Mouse (Mus musculus) cerebellum, postnatal 10 days (tissue): ENCODE data around the gene Sh3gl1.

Source experiments
- DNase-seq, 2 experiments: peaks; one replicate each; pipeline ENCODE4 v3.0.0; 2021; ENCODE audit warnings: mixed read lengths in 2 of 2

The Sh3gl1 gene

DNA sequence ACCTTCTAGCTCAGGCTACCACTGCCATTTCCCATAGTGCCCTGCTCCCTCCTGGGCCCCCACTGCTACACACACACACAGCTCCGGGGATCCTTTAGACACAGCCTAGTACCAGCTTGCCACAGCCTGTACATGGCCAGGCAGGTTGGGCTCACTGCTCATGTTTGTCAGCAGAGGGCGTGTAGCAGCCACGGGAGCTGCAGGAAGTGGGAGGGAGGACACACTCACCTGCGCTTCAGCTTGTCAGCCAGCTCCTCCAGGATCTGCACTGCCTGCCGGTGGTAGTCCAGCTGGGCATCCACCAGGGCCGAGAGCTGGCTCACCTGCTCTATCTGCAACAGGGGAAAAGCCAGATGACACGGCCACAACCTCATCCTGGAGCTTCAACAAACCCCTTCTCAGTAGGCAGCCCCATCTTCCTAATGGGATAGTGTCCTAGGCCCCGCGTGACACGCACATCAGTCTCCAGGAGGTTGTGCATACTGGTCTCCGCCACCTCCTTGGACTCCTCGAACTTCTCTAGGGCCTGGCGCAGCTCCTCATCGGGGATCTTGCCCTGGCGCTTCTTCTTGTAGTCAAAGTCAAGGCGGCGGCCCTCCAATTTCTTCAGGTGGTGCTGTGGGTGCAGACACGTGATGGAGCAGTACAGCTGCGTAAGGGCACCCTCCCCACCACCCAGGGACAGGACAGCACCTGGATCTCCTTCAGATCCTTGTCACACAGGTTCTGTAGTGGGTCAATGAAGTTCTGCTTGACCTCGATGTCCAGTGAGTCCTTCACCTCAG lies 17.9 kb downstream of the Sh3gl1 start:
- DNase-seq, result peak; percentile 86 to 88

DNA sequence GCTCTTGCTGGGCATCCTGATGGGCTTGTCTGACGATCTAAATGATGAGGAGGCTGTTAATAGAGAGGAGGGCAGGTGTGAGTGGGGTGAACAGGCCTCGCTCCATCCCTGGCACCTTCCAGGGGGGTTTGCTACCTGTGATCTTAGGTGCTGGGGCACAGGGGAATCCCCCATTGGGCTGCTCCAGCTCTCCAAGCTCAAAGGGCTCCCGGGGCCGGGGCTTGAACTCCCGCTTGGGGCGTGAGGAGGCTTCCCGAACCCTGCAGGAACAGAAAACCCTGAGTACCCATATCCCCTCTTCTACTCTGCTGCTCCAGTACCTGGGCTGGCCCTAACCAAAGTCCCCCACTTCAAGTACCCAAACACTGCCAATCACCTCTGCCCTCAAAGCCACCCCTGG lies 18.6 kb downstream of the Sh3gl1 start:
- DNase-seq, result peak in 1 of 2 experiments; percentile 33

DNA sequence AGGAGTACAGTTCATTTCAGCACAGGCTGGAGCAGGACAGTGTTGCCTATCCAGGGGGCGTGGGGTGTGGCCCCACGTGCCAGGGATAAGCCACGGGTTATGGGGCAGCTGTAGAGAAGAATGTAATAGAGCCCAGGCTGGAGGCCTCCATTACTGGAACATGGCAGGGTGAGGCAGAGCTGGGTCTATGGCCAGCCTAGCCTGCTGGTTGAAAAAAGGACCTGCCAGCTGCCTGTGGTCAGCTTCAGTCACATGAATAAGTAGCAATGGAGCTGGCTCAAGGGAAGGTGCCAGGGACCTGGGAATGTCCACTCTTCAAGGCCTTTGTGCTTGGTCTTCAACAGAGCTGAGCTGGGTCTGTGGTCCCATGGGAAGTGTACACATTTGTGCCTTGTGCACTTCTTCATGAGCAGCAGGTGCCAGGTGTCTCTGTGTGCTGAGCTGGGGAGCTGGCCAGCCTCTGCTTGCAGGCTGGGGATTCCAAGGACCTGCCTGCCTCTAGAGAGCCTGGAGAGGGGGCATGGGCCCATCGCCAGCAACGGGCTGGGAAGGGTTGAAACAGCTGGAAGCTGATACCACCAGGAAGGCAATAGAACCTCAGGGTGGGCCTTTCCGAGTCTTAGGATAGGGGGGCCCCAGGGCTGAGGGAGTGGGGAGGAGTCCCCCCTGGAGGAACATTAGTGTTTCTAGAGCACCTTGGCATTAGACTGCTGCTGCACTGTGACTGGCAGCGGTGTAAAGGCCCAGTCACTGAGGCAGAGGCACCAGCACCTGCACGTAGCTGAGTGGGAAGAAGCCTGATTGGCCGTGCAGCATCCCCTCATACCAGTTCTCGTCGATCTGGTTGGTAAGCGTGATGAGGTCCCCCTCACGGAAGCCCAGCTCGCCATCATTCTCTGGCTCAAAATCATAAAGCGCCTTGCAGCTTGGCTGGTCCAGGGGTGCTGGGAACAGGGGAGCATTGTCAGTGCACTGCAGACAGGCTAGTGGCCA lies 19.3 kb downstream of the Sh3gl1 start:
- DNase-seq, result peak; percentile 59 to 62

DNA sequence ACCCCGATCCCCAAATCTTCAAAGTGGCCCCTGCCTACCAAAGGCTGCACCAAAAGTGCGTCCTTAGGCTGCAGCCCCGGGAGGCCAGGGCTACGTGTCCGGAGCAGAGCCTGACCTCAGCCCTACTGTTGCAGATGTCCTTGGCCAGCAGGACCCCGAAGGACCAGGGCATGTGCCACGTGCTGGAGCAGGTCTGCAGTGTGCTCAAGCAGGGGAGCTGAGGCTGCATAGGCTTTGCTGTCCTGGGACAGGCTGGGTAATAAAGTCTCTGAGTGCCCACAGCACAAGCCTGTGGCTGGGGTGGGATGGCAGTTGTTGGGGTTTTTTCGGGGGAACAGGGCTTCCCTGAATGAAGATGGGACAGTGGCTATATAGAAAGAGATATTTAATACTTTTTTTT lies 20.1 kb downstream of the Sh3gl1 start:
- DNase-seq, result peak in 1 of 2 experiments; percentile 16

DNA sequence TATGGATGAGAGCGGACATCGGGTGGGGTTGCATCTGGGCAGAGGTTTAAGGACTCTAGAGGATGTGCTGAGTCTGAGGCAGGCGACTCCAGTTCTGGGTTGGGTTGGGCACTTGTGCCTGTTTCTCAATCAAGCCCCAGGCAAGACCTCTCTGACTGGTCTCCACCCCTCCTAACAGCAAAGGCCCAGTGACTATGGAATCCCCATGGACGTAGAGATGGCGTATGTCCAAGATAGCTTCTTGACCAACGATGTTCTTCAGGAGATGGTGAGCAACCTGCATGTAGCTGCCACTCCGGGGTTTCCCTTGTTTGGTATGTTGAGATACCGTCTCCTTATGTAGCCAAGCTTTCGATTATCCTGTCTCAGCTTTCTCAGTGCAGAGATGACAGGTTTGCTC lies 21.1 kb downstream of the Sh3gl1 start:
- DNase-seq, result peak in 1 of 2 experiments; percentile 22

DNA sequence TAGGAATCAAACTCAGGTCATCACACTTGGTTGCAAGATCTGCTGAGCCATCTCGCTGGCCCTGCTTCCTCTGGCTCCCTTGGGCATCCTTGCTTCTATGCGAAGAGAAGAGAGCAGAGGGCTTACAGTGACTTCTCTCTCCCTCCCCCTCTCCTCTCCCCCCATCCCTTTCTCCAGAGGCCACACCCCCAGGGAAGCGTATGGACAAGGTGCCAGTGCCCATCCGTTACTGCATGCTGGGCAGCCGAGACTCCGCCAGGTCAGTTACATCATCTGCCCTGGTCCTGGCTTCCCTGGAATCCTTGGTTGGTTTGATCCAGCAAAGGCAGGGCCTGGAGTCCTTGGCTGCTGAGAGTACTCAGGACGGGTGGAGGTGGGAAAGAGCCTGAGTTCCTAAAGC lies 25.0 kb downstream of the Sh3gl1 start:
- DNase-seq, result peak; percentile 28 to 35

DNA sequence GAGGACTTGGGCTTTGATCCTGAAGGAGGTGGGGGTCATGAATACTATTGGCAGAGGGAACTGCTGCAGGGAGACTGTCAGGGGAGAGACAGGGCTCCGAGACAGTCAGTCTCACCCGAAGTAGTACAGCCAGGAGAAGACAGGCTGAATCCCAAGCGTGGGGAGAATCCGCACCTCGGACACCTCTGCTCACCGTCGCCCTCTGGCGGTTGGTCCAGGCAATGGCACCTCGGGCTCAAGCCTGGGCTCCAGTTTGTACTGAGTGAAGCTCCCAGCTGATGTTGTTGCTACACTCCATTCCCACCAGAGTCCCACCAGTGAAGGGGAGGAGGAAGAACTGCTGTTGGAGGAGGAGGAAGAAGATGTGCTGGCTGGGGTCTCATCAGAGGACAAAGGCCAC lies 25.8 kb downstream of the Sh3gl1 start:
- peak; percentile 90 to 94 for DNase-seq

DNA sequence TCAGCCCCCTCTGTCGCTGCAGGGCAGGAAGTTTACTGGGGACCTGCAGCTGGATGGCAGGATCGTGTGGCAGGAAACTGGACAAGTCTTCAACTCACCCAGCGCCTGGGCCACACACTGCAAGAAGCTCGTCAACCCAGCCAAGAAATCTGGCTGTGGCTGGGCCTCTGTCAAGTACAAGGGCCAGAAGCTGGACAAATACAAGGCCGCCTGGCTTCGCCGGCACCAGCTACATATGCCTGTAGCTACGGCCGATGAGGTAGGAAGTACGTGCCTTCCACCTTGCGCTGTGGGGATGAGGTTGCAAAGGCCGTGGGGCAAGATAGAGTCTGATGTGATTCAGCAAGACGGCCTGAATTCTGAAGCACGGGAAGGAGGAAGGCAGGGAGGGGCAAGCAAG lies 26.2 kb downstream of the Sh3gl1 start:
- DNase-seq, result peak; percentile 36 to 41

DNA sequence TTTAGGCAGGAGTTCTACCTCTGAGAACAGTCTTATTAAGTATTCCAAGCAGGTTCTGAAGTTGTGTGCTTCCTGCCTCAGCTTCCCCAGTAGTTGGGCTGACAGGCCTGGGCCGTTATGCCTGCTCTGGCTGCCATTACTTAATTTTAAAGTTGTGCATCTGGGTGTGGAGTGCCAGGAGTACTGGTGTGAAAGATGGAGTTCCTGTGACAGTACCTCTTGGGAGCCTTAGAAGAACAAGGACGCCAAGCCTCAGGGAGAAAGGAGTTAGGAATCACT lies 26.5 kb downstream of the Sh3gl1 start:
- DNase-seq, result no peak

DNA sequence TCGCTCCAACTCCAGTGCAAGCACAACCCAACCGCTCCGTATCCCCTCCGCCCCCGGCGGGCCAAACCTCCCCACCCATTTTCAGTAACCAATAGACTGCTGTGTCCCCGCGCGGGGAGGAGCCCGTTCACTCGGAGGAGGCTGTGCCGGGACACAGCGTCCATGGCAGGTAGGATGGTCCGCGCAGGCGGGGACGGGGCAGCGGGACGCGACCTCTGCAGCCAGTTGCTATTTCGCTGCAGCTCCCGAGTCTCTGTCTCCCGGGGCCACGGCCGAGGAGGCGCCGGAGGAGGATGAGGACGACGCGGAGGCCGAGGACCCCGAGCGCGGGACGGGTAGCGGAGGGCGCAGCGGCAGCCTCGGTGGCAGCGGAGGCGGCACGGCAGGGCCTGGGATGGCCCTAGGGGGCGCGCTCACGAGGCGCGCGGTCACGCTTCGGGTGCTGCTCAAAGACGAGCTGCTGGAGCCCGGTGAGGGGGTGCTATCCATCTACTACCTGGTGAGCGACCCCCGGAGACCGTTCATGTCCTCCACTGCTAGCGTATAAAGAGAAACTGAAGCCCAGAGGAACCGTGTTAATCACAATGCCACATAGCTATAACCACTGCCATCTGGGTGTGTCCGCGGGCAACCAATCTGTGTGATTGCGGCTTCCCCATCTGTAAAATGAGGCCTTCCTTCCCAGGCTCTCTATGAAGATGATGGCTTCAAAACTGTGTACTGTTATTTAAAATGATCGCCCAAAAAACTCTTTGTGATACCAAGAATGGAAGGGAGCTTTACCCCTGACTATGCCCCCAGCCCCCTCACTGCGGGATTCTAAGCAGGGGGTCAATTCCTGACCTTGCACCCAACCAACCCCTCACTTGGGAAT lies 27.1 kb downstream of the Sh3gl1 start:
- peak; percentile 94 to 97 for DNase-seq

DNA sequence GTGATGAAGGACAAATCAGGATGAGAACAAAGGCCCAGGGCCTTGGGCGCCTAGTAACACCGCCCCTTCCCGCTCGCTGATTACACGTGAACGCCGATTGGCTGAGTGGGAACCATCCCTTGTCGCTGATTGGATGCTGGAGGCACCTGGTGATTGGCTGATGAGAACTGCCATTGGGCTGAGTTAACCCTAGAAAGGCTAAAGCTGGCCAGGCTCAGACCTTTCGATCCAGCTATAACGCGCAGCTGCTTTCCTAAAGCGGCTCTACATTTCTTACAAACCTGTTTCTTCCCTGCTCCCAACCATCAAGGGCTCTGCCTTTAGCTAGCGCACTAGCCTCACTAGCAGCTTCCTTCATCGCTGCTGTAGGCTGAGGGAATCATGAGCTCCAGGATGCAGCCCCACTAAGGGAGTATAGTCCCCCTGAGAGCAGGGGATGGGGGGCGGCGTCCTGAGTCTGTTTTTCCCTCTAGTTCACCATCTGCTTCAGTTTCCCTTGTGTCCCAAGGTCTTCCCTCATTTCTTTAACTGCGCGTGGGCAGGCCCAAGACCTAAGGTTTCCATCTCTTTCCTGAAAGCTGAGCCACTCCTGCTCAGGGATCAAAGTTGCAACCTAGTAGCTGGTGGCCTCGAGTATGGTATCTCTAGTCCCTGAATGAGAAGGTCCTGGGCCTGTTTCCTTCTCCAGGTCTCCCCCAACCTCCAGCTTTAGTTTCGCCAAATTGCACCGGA lies 27.9 kb downstream of the Sh3gl1 start:
- peak; percentile 94 to 96 for DNase-seq

DNA sequence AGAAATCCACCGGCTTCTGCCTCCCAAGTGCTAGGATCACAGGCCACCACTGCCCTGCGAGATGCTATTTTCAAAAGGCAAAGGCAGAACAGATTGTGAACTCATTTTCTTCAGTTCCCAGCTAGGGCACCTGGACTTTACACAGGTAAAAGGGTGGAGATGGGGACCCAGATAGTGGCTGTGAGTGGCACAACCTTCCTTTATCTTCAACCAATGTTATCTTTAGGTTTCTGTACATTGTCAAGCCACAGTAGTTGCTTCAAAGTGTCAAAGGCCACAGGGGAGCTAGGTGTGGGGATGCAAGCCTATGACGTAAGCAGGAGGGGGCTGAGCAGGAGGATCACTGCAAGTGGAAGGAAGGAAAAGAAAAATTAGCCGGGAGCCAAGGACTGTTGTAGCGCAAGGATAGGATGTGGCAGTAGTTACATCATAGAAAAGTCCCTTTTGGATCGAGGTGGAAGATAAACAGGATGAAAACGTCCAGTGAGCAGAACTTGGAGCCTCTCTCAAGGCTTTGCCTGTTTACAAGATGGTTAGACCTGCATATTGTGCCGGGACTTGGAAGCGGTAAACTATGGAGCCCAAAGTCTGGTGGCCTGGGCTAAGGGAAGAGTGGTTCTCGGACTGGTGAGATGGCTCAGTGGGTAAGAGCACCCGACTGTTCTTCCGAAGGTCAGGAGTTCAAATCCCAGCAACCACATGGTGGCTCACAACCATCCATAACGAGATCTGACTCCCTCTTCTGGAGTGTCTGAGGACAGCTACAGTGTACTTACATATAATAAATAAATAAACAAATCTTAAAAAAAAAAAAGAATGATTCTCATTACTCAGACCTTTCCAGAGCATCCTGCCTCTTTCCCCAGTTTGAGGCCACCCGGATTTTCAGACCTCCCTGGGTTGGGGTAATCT lies 28.7 kb downstream of the Sh3gl1 start:
- DNase-seq, result peak in 1 of 2 experiments; percentile 38

DNA sequence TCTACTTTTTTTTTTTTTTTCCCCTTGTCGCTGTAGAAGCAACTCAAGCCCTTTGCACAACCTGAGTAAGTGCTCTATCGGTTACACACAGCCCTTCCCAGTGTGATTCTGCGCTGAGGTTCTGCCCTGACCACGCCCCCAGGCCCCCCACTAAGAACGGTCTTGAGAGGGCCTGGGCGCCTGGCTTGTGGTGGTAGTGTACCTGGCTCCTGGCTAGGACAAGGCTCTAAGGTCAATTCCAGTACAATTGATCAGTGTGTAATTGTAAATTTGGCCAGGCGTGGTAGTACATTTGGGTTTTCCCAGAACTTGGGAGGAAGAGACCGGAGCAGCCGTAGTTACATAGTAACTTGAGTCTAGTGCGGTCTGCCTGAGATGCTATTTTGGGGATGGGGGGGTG lies 29.5 kb downstream of the Sh3gl1 start:
- peak in 1 of 2 experiments; percentile 61 for DNase-seq

DNA sequence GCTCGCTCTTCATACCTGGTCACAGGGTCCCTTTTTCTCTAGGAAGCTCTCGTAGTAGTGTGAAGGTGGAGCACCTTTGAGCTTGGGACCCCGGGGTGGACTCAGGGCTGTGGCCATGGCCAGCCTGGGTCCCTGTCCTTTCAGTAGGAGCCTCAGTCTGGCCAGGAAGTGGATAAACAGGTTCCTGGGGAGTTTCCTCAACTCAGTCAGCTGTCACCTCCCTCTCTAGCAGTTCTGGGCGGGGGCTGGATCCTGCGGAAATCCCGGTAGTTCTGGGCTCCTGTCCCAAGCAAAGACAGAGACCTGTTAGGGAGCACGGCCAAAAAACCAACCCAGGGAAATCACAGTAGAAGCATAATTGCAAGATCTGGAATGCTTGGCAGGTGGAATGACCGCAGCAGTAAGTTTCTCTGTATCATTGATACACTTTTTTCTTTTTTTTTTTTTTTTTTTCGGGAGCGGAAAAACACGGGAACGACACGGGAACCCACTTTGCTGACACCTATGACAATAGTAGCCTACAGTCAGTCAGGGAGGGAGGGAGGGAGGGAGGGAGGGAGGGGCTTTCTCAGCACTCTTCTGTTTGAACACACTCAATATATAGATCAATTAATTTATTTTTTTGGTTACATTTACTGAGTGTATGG lies 30.9 kb downstream of the Sh3gl1 start, which contains the start of the genes Stap2 and Mpnd:
Stap2 (minus strand) TSS at position 170 of the 647 bp plus-strand sequence.
Mpnd (plus strand) TSS at position 297 of the 647 bp plus-strand sequence.
- DNase-seq, result peak in 1 of 2 experiments; percentile 46

DNA sequence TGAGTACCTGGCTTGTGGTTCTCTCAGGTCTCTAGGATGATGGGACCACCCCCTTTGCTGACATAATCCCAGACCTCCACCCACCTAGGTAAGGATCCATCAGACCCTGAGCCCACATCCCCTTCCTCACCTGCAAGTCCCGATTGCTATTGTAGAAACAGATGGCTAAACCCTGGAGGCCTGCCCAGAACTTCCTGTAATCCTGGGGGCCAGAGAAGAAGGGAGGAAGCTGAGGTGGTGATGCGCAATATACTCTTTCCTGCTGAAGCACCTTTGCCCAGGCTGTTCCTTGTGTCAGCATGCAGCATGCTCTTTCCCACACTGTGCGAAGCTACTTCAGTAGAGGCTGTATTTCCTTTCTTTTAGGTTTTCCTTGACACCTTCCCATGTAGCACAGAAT lies 33.4 kb downstream of the Sh3gl1 start:
- peak in 1 of 2 experiments; percentile 29 for DNase-seq

DNA sequence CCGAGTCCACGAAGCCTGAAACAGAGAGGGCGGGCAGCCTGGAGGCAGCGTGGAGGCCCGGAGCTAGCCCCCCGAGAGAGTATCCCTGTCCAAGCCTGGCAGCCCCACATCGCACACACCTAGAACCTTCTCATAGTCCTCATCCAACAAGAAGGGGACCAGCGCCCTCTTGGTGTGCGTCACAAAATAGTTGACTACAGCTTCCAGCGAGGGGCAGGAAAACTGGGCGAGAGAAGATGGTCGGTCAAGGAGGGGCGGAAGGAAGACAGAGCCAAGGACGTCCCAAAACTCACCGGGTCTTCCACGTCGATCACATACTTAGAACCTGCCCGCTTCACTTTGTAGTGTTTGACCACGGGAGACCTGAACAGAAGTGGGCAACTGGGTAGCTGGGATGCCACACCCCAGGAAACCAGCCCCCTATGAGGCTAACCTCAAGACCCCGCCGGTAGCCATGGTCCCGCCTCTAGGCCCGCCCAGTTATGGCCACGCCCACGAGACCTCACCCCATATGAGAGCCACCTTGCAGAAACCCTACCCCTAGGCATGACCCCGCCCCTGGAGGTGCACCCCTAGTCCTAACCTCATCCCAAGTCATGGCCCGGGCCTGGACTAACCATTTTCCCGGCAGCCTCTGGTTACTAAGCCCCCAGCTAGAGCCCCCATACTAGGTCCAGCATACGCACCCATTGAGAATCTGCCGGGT lies 36.5 kb downstream of the Sh3gl1 start:
- DNase-seq, result no peak

DNA sequence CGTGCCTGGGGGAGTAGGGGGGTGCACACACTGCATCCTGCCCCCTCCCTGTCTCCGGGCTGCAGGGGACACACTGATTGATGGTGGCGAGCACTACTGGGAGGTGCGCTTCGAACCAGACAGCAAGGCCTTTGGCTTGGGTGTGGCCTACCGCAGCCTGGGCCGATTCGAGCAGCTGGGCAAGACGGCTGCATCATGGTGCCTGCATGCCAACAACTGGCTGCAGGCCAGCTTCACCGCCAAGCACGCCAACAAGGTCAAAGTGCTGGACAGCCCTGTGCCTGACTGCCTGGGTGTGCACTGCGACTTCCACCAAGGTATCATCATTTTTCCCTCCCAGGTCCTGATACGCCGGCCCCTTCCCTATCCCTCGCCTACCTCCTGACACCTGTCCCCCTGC lies 40.4 kb downstream of the Sh3gl1 start:
- DNase-seq, result peak in 1 of 2 experiments; percentile 47

DNA sequence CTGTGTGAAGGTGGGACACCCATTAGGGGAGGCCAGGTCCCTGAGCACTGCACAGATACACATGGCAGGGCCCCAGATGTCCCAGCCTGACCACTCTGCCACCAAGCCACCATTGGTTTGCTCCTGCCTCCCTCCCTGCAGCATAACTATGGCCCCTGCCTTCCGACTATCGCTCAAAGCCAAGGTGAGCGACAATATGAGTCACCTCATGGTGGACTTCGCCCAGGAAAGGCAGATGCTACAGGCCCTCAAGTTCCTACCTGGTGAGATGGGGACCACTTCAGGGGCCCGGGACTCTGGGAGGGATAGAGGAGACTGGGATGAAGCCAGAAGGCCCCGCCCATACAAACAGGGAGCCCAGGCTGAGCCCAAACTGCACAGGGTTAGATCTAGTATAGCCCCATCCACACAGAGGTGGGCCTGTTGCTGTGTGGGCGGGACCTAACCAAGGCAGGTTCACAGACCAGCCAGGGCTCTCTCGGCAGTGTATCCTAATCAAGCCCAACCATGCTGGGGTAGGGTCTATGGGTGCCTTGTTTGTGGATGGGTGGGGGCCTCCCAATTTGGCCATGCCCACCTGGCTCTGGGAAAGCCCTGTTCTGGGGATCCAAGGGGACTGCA lies 46.0 kb downstream of the Sh3gl1 start:
- DNase-seq, result no peak
